Mouse (Mus musculus) C2C12 (cell line): Measurements from ENCODE around the gene Tssk1. TPM values are rescaled to one million over a fixed set of nuclear protein-coding genes. Genes with fewer than 3 reads are reported as not detected.

Experiments
- H3K27me3 ChIP-seq: one replicate; pipeline ENCODE4 v1.6.1; 2011; ENCODE audit not compliant: control insufficient read depth, insufficient read depth, insufficient read length
- H3K36me3 ChIP-seq: one replicate; pipeline ENCODE4 v1.6.1; 2011; ENCODE audit not compliant: control insufficient read depth, insufficient read depth
- H3K4me3 ChIP-seq: one replicate; pipeline ENCODE4 v1.5.1; 2011; ENCODE audit warnings: mild to moderate bottlenecking, control low read depth; ENCODE audit not compliant: poor library complexity, insufficient read depth, severe bottlenecking
- H3K79me2 ChIP-seq: one replicate; pipeline ENCODE4 v1.6.1; 2011; ENCODE audit not compliant: control insufficient read depth, insufficient read depth
- H3K79me3 ChIP-seq: one replicate; pipeline ENCODE4 v1.6.1; 2011; ENCODE audit warnings: low read depth, control low read depth
- H3ac ChIP-seq: one replicate; pipeline ENCODE3; 2011; ENCODE audit warnings: low read depth; ENCODE audit not compliant: control insufficient read depth, insufficient read length
- CEBPB ChIP-seq: IDR thresholded peaks from one replicate; pipeline ENCODE4 v1.6.1; 2011; ENCODE audit warnings: low read depth, mild to moderate bottlenecking, control low read depth, moderate library complexity
- CTCF ChIP-seq: IDR thresholded peaks from one replicate; pipeline ENCODE4 v1.5.1; 2011; ENCODE audit not compliant: control insufficient read depth, insufficient read depth, insufficient read length
- FOSL1 ChIP-seq: IDR thresholded peaks from one replicate; pipeline ENCODE4 v1.8.0; 2011; ENCODE audit warnings: mild to moderate bottlenecking, low read length; ENCODE audit not compliant: poor library complexity, insufficient read depth, severe bottlenecking
- MAX ChIP-seq: IDR thresholded peaks from one replicate; pipeline ENCODE4 v1.6.1; 2011; ENCODE audit warnings: mild to moderate bottlenecking, control low read depth
- MYOD1 ChIP-seq: IDR thresholded peaks from one replicate; pipeline ENCODE4 v1.6.1; 2011; ENCODE audit warnings: low read depth; ENCODE audit not compliant: control insufficient read depth, insufficient read length
- MYOG ChIP-seq: IDR thresholded peaks from one replicate; pipeline ENCODE4 v1.6.1; 2011; ENCODE audit not compliant: control insufficient read depth, insufficient read length; ENCODE audit errors: extremely low read depth
- USF1 ChIP-seq: IDR thresholded peaks from one replicate; pipeline ENCODE4 v1.6.1; 2011; ENCODE audit warnings: low read depth, mild to moderate bottlenecking, control low read depth, moderate library complexity
- polyA plus RNA-seq: library from polyadenylated mRNA; unstranded; fragments of >200 nt; fragmentation: generic; extraction: Trizol; gene quantifications from one replicate; pipeline ENCODE4 v1.2.1, GENCODE M21; 2012; ENCODE audit warnings: missing spikeins

The Tssk1 gene
- polyA plus RNA-seq, 1 experiment: 0.05 TPM

DNA sequence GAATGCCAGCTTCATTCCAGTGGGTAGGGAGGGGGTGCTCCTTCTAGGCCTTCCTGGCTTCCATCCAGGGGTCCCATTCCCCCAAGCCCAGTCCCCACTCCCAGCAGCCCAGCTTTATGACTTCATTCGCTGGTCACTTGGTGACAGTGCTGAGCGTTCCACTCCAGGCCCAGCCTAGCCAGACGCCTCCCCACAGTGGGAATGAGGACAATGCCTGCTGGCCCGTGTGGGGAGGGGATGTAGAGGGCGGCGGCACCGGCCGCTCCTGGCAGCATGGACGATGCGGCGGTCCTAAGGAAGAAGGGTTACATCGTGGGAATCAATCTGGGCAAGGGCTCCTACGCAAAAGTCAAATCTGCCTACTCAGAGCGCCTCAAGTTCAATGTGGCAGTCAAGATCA, 4.4 kb downstream of the Tssk1 start, which contains the start of the genes Dgcr2 and Tssk2:
Gene Dgcr2, minus strand, starts transcription at position 101 of the 400 bp plus-strand sequence.
Gene Tssk2, plus strand, starts transcription at position 176 of the 400 bp plus-strand sequence.
- Histone ChIP-seq H3ac (no peak within 1 kb of the TSS), H3K79me2 (no peaks in the 10 kb centered on the region), H3K36me3 (peaks cover 29% of the 10 kb centered on the region), H3K27me3 (no peaks in the 10 kb centered on the region), H3K79me3 (no peaks in the 10 kb centered on the region), H3K4me3 (no peak within 1 kb of the TSS)
- TF ChIP-seq MYOG: no peak
- TF ChIP-seq MAX: no peak
- TF ChIP-seq CTCF: no peak

- Histone ChIP-seq H3K4me3 (peak within 1 kb of the TSS; percentile 76), H3K27me3 (peaks cover 44% of the 10 kb centered on the region), H3K79me2 (peaks cover 25% of the 10 kb centered on the region), H3K79me3 (peaks cover 15% of the 10 kb centered on the region), H3ac (peak within 1 kb of the TSS; percentile 95), H3K36me3 (peaks cover 31% of the 10 kb centered on the region)
- peak; percentile 44 for TF ChIP-seq CTCF
- no peak for TF ChIP-seq FOSL1
- TF ChIP-seq MYOG: no peak
- no peak for TF ChIP-seq MYOD1
- no peak for TF ChIP-seq CEBPB
- TF ChIP-seq USF1: no peak
- peak; percentile 45 for TF ChIP-seq MAX
These were observed 17.1 kb downstream of the Tssk1 start, which contains the start of gene Ess2 for GRCm38 (mm10) chr16:17911052-17911595. TSS of gene Ess2 (minus strand) at chr16:17911348.

DNA sequence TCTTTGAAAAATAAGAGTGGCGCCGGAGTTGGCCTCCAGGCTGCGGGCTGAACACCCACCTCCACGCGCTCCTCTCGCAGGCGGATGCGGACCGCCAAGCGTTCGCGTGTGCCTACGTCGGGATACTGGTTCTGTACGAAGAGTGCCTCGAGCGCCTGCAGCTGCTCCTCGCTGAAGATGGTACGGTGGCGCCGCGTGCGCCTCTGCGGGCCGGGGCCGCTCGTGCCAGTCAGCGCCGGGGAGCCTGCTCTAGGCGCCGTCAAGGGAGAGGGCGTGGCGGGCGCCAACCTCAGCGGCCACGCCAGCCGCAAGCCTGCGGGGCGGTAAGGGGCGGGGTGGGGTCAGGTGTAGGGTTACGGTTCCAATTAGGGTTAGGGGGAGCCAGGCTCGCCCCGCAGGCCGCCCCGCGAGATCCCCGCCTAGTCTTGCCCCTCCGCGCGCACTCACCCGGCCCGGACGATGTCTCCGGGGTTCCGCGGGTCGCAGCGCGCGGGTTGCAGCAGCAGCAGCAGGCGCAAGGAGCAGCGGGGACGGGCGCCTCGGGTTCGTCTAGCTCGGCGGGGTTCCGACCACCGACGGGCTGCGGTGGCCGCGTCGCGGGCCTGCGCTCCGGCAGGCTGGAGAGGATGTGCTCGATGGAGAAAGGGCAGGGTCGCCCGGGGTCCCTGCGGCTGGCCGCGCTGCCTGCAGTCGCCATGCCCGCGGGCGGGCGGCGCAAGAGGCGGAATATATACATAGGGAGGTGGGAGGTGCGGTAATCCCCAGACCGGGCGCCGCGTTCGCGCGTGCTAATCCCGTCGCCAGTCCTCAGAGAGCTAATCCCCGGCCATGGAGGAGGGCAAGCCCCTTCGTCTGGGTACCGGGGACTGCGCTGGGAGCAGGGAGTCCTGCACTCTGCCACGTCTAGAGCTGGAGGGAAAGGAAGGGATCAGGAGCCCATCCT, 20.6 kb downstream of the Tssk1 start, which contains the start of gene Gsc2:
Gene Gsc2, minus strand, starts transcription at position 753 of the 943 bp plus-strand sequence.
- Histone ChIP-seq H3K79me3 (peaks cover 13% of the 10 kb centered on the region), H3K79me2 (peaks cover 15% of the 10 kb centered on the region), H3K36me3 (no peaks in the 10 kb centered on the region), H3K27me3 (peaks cover 52% of the 10 kb centered on the region), H3K4me3 (no peak within 1 kb of the TSS), H3ac (no peak within 1 kb of the TSS)
- no peak for TF ChIP-seq CEBPB
- TF ChIP-seq CTCF: no peak
- TF ChIP-seq FOSL1: no peak
- no peak for TF ChIP-seq USF1
- no peak for TF ChIP-seq MYOG
- no peak for TF ChIP-seq MAX
- TF ChIP-seq MYOD1: no peak

GRCm38 (mm10) chr16:17920586-17920985, 26.6 kb downstream of the Tssk1 start:
- TF ChIP-seq CTCF (no peak), MAX (no peak), MYOG (no peak), CEBPB (no peak), USF1 (no peak), FOSL1 (no peak)
- H3K36me3 ChIP-seq: peaks cover 1% of the 10 kb centered on the region
- H3K79me3 ChIP-seq: peaks cover 6% of the 10 kb centered on the region
- H3ac ChIP-seq: no peak overlapping the region
- no peak overlapping the region for H3K4me3 ChIP-seq
- peaks cover 14% of the 10 kb centered on the region for H3K27me3 ChIP-seq
- peaks cover 8% of the 10 kb centered on the region for H3K79me2 ChIP-seq

DNA sequence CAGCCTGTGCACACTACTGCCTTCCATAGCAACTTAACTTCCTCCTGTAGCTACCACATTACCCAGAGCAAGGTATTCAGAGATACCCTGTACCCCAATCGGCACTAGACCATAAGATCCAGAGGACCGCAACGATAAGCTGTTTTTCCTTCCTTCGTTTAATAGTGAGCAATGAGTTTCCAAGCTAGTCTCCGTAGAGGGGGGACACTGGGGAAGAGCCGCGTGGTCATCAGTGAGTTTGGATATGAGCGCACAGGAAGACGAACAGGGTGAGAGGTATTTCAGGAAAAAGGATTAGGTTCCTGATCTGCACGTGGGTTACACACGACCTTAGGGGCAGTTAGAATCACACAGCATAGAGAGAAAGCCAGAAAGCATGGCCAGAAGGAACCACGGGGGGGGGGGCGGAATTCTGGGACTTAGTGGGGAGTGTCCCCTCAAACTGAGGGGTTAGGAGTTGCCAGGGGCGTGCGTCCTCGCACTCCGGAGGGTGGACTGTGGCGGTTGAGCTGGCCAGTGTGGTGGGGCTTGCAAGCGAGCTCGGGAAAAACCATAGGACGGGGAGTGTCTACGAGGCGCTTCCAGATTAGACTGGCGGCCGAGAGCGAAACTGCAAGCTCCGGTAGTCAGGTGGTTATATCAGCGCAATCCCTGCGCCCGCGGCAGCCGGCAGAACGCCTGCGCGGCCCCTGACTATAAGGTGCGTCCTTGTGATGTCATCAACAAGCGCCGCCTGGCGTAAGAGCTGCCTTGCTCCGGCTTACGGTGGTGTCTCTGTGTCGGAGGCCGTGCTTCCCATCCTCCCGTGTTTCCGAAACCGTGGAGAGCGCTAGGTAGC, 27.5 kb downstream of the Tssk1 start:
- H3K36me3 ChIP-seq: peaks cover 8% of the 10 kb centered on the region
- H3K79me2 ChIP-seq: peaks cover 8% of the 10 kb centered on the region
- H3K4me3 ChIP-seq: peak overlapping the region; percentile 77
- peak; percentile 1 for TF ChIP-seq USF1
- no peak for TF ChIP-seq MYOD1
- peak; percentile 26 for TF ChIP-seq CTCF
- no peak for TF ChIP-seq MAX
- peaks cover 6% of the 10 kb centered on the region for H3K79me3 ChIP-seq
- H3K27me3 ChIP-seq: peaks cover 4% of the 10 kb centered on the region
- peak overlapping the region; percentile 70 for H3ac ChIP-seq
